Mouse (Mus musculus) limb, embryonic 12.5 days (tissue): ENCODE data around the gene Gm42957. TPM values are rescaled to one million over a fixed set of nuclear protein-coding genes. Genes with fewer than 3 reads are reported as not detected.

Experiments
- ATAC-seq: fragments of 200-750 bp; cut with Nextera tagmentation; 2 replicates; pipeline ENCODE4 v1.8.0; 2017; ENCODE audit warnings: low read depth, moderate TSS enrichment; ENCODE audit not compliant: insufficient number of reproducible peaks, insufficient read depth, low FRiP score, low TSS enrichment
- H3K27ac ChIP-seq: fragments of 300-500 bp; sonication (generic); 2 replicates; pipeline ENCODE4 v1.5.1; 2016; ENCODE audit warnings: mild to moderate bottlenecking, moderate library complexity
- H3K27me3 ChIP-seq: fragments of 300-500 bp; sonication (generic); 2 replicates; pipeline ENCODE4 v1.6.1; 2016; ENCODE audit warnings: mild to moderate bottlenecking, moderate library complexity
- H3K36me3 ChIP-seq: fragments of 300-500 bp; sonication (generic); 2 replicates; pipeline ENCODE4 v1.6.1; 2016; ENCODE audit warnings: mild to moderate bottlenecking, moderate library complexity
- H3K4me1 ChIP-seq: fragments of 300-500 bp; sonication (generic); replicated peaks from 2 replicates; pipeline ENCODE4 v1.6.1; 2016
- H3K4me2 ChIP-seq: fragments of 300-500 bp; sonication (generic); 2 replicates; pipeline ENCODE4 v1.6.1; 2016; ENCODE audit warnings: mild to moderate bottlenecking, moderate library complexity
- H3K4me3 ChIP-seq: fragments of 300-500 bp; sonication (generic); replicated peaks from 2 replicates; pipeline ENCODE4 v1.5.1; 2016; ENCODE audit warnings: mild to moderate bottlenecking
- H3K9ac ChIP-seq: fragments of 300-500 bp; sonication (generic); replicated peaks from 2 replicates; pipeline ENCODE4 v1.6.1; 2016; ENCODE audit warnings: mild to moderate bottlenecking, moderate library complexity
- H3K9me3 ChIP-seq: fragments of 300-500 bp; sonication (generic); 2 replicates; pipeline ENCODE4 v1.6.1; 2016; ENCODE audit warnings: mild to moderate bottlenecking, moderate library complexity
- WGBS: fragments of 180-500 bp; shearing (Covaris S2); methylation state at CpG from one replicate; pipeline ENCODE4 v1.1.7; 2016; 5-methylcytosine and 5-hydroxymethylcytosine counted together
- polyA plus RNA-seq: library from polyadenylated mRNA; unstranded; fragments of >200 nt; fragmentation: Nextera tagmentation; extraction: Ambion mirVana; gene quantifications from 2 replicates; pipeline ENCODE4 v1.2.1, GENCODE M21; 2016

Gm42957 gene
- 0.06 and 0.17 TPM in 2 replicates for polyA plus RNA-seq

GRCm38 (mm10) chr3:96634928-96635879, at the start of gene Gm42957, which contains the start of gene Pex11b:
Gm42957 (plus strand) TSS chr3:96635474.
Pex11b (plus strand) TSS chr3:96635376.
- Histone ChIP-seq H3K27ac (peak within 1 kb of the TSS; percentile 92), H3K4me2 (peak within 1 kb of the TSS; percentile 73), H3K9me3 (no peaks in the 10 kb centered on the region), H3K27me3 (no peaks in the 10 kb centered on the region), H3K9ac (peak within 1 kb of the TSS; percentile 95), H3K4me3 (peak within 1 kb of the TSS; percentile 95), H3K4me1 (peaks cover 29% of the 10 kb centered on the region), H3K36me3 (peaks cover 65% of the 10 kb centered on the region)
- ATAC-seq: peak; percentile 92
- WGBS: 2% methylated on average over 59 of the region's 60 CpGs

DNA sequence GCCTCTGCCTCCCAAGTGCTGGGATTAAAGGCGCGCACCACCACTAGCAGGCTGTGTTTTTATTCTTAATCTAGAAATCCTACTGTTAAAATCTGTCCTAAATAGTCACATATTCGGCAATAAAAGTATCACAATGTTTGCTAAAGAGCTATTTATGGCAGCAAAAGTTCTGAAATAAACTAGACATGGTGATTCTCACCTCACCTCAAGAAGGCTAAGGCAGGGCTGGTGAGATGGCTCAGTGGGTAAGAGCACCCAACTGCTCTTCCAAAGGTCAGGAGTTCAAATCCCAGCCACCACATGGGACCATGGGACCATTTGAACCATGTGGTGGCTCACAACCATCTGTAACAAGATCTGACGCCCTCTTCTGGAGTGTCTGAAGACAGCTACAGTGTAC, 44.6 kb upstream of the Gm42957 start:
- H3K4me3 ChIP-seq: no peak overlapping the region
- H3K9ac ChIP-seq: no peak overlapping the region
- no peak overlapping the region for H3K27ac ChIP-seq
- peaks cover 18% of the 10 kb centered on the region for H3K4me1 ChIP-seq
- ATAC-seq: no peak
- WGBS: 85% methylated on average over 4 of the region's 4 CpGs
- H3K27me3 ChIP-seq: peaks cover 10% of the 10 kb centered on the region
- 0 out of 2 replicates have a peak, but pooled peaks cover 4% of the 10 kb centered on the region for H3K9me3 ChIP-seq
- no peak overlapping the region for H3K4me2 ChIP-seq
- H3K36me3 ChIP-seq: no peaks in the 10 kb centered on the region

DNA sequence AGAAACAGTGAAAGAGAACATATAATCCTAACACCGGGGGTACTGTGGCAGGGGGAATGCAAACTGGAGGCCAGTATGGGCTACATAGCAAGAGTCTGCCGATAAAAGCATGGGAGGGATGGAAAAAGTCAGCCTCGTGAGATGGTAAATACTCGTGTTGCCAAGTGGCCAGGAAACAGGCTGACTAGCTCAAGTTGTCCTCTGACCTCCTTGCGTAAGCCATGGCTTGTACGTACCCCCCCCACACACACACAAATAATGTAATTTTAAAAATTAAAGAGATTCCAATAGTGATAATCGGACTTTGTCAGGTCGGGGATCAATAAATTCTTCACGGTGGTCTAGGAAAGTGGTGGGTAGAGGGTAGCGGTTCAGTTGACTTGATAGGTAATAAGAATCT, 41.9 kb upstream of the Gm42957 start:
- no peak overlapping the region for H3K27ac ChIP-seq

GRCm38 (mm10) chr3:96593790-96594560, 41.3 kb upstream of the Gm42957 start, which contains the start of gene Polr3gl:
Polr3gl (minus strand) TSS chr3:96594181.
- H3K4me3 ChIP-seq: peak within 1 kb of the TSS; percentile 62
- no peaks in the 10 kb centered on the region for H3K9me3 ChIP-seq
- H3K27me3 ChIP-seq: peaks cover 34% of the 10 kb centered on the region
- H3K36me3 ChIP-seq: no peaks in the 10 kb centered on the region
- H3K4me1 ChIP-seq: peaks cover 46% of the 10 kb centered on the region
- H3K9ac ChIP-seq: peak within 1 kb of the TSS; percentile 74
- peak within 1 kb of the TSS; percentile 85 for H3K27ac ChIP-seq
- WGBS: under 1% methylated on average over 36 of the region's 38 CpGs
- H3K4me2 ChIP-seq: peak within 1 kb of the TSS; percentile 78
- ATAC-seq: peak; percentile 84

More for the DNA sequence above, 41.9 kb upstream of the Gm42957 start:
- under 1% methylated on average over 10 of the region's 10 CpGs for WGBS
- peak overlapping the region; percentile 78 for H3K4me2 ChIP-seq
- H3K9ac ChIP-seq: peak overlapping the region; percentile 74
- H3K36me3 ChIP-seq: no peaks in the 10 kb centered on the region
- ATAC-seq: no peak
- H3K27me3 ChIP-seq: peaks cover 28% of the 10 kb centered on the region
- H3K9me3 ChIP-seq: no peaks in the 10 kb centered on the region
- H3K4me1 ChIP-seq: peaks cover 40% of the 10 kb centered on the region
- peak overlapping the region; percentile 62 for H3K4me3 ChIP-seq

- Histone ChIP-seq H3K4me2 (no peak overlapping the region), H3K4me3 (no peak overlapping the region), H3K27ac (no peak overlapping the region), H3K9ac (no peak overlapping the region), H3K27me3 (peaks cover 39% of the 10 kb centered on the region), H3K4me1 (peaks cover 48% of the 10 kb centered on the region), H3K9me3 (no peaks in the 10 kb centered on the region), H3K36me3 (no peaks in the 10 kb centered on the region)
- 73% methylated on average over 5 of the region's 5 CpGs for WGBS
- ATAC-seq: no peak
Observed at GRCm38 (mm10) chr3:96594851-96595250, 40.4 kb upstream of the Gm42957 start.

DNA sequence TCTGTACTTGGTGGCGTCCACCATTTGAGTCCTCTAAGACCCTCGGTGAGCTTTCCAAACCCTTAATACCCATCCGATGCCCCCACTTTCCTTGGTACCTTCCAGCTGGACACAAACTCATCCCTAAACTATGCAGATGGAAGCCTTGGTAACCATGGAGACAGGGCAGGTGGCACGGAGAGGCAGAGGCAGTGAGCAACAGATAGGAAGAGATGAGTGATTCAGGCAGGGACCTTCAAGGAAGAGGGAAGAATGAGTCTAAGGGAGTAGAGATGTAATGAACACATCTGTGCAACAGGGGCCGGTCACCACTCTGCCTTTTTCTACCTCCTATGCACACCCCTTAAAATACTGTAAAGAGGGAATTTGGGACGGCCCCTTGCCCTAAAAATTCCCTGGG, 39.6 kb upstream of the Gm42957 start:
- no peak overlapping the region for H3K9ac ChIP-seq
- peaks cover 51% of the 10 kb centered on the region for H3K4me1 ChIP-seq
- H3K4me3 ChIP-seq: peak overlapping the region; percentile 53
- no peaks in the 10 kb centered on the region for H3K9me3 ChIP-seq
- peaks cover 39% of the 10 kb centered on the region for H3K27me3 ChIP-seq
- H3K36me3 ChIP-seq: no peaks in the 10 kb centered on the region
- 31% methylated on average over 6 of the region's 6 CpGs for WGBS
- peak overlapping the region; percentile 99 for H3K4me2 ChIP-seq
- no peak for ATAC-seq
- no peak overlapping the region for H3K27ac ChIP-seq

DNA sequence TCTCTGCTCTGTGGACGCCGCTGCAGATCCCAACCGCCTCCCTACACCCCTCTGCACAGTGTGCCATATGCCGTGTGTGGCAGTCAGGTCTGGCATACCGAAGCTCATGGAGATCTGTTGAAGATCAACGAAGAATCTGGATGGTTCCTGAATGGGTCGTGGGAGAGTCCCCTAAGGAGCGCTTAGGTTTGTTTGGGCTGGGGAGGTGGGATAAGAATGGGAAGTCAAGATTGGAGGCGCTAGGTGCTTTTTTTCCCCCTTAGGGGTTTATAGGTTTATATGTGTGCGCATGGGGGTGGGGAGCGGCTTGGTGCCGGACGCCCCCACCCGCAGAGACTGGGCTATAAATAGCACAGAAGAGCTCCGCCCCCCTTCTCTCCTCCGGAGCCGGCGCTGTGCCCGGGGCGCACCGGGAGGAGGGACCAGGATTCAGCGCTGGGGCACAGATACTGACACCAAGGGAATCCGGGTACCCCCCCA, 39.0 kb upstream of the Gm42957 start, which contains the start of gene Ankrd34a:
Gene Ankrd34a, plus strand, starts transcription at position 409 of the 480 bp plus-strand sequence.
- H3K4me2 ChIP-seq: peak within 1 kb of the TSS; percentile 99
- no peaks in the 10 kb centered on the region for H3K36me3 ChIP-seq
- no peak for ATAC-seq
- peak within 1 kb of the TSS; percentile 67; the same call in 1 of the 2 replicates for H3K27ac ChIP-seq
- H3K4me3 ChIP-seq: peak within 1 kb of the TSS; percentile 53
- peaks cover 39% of the 10 kb centered on the region for H3K27me3 ChIP-seq
- peak within 1 kb of the TSS; percentile 67 for H3K9ac ChIP-seq
- under 1% methylated on average over 20 of the region's 23 CpGs for WGBS
- H3K9me3 ChIP-seq: no peaks in the 10 kb centered on the region
- H3K4me1 ChIP-seq: peaks cover 51% of the 10 kb centered on the region

DNA sequence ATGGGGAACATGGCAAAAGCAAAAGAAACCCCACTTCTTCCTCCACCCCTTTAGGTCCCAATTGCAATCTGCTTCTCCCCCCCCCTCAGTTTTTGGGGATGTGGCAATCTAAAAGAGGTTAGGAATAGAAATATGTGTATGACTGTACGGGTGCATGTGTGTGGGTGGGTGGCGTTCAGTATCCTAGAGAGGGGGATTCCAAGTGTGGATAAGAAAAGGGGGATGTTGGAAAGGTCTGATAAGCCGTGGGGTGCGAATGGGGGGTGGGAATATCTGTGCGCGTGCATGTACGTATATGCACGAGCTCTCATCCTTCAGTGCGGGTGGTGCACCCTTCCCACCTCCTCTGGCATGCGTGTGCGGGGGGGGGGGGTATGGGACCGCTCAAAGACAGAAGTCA, 38.4 kb upstream of the Gm42957 start:
- Histone ChIP-seq H3K27me3 (peaks cover 39% of the 10 kb centered on the region), H3K27ac (no peak overlapping the region), H3K4me2 (peak overlapping the region; percentile 99), H3K4me3 (peak overlapping the region; percentile 53), H3K9me3 (no peaks in the 10 kb centered on the region), H3K4me1 (peaks cover 53% of the 10 kb centered on the region), H3K9ac (peak overlapping the region; percentile 67), H3K36me3 (no peaks in the 10 kb centered on the region)
- 4% methylated on average over 10 of the region's 12 CpGs for WGBS
- no peak for ATAC-seq

DNA sequence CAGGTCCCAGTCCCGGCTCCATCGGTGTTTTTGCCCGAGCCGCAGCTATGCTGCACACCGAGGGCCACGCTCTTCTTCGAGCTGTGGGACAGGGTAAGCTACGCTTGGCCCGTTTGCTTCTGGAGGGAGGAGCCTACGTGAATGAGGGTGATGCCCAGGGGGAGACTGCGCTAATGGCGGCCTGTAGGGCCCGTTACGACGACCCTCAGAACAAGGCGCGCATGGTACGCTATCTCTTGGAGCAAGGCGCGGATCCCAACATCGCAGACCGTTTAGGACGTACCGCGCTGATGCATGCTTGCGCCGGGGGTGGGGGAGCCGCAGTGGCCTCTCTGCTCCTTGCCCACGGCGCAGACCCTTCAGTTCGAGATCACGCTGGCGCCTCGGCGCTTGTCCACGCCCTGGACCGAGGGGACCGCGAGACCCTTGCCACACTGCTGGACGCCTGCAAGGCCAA, 37.8 kb upstream of the Gm42957 start:
- Histone ChIP-seq H3K9me3 (no peaks in the 10 kb centered on the region), H3K36me3 (no peaks in the 10 kb centered on the region), H3K4me3 (peak overlapping the region; percentile 53), H3K4me1 (peaks cover 54% of the 10 kb centered on the region), H3K4me2 (peak overlapping the region; percentile 99), H3K27me3 (peaks cover 39% of the 10 kb centered on the region), H3K27ac (peak overlapping the region; percentile 67), H3K9ac (peak overlapping the region; percentile 67)
- WGBS: under 1% methylated on average over 40 of the region's 40 CpGs
- ATAC-seq: no peak

- no peak for ATAC-seq
- H3K27me3 ChIP-seq: peaks cover 39% of the 10 kb centered on the region
- peak overlapping the region; percentile 53 for H3K4me3 ChIP-seq
- H3K4me2 ChIP-seq: peak overlapping the region; percentile 99
- H3K36me3 ChIP-seq: no peaks in the 10 kb centered on the region
- no peaks in the 10 kb centered on the region for H3K9me3 ChIP-seq
- H3K27ac ChIP-seq: peak overlapping the region; percentile 67
- H3K4me1 ChIP-seq: peaks cover 54% of the 10 kb centered on the region
- WGBS: 1% methylated on average over 54 of the region's 54 CpGs
- peak overlapping the region; percentile 67 for H3K9ac ChIP-seq
Observed at GRCm38 (mm10) chr3:96598156-96599068, 36.9 kb upstream of the Gm42957 start.
